In genomic region chr1:65311214-65311933, GRCm38 (mm10) we compare ENCODE assay signal across 9 mouse cellular contexts. TPM values are rescaled to one million over a fixed set of nuclear protein-coding genes. Genes with fewer than 3 reads are reported as not detected.
DNase-seq lines count a peak whose midpoint lies in the region; ATAC-seq and TF ChIP-seq lines count a peak whose summit lies in the region.
"Had no signal": no experiment of that assay in that cellular context is flagged by ENCODE, and none has a peak within 500 bp of the region (broad histone marks: within the 10 kb centered on the region; RNA-seq: fewer than 3 reads in every experiment).

No protein-coding gene starts in this region.

- under 1% methylated on average over 29 of the region's 29 CpGs for WGBS in lung, embryonic 16.5 days
- WGBS in hindbrain, embryonic 16.5 days = under 1% methylated on average over 29 of the region's 29 CpGs
- 1% methylated on average over 29 of the region's 29 CpGs for WGBS in olfactory bulb, adult 2 months

- no peak overlapping the region for H3K27ac ChIP-seq in lung, embryonic 16.5 days (ENCODE audit: low read length)
- no peak overlapping the region for H3K27ac ChIP-seq in hindbrain, embryonic 16.5 days (ENCODE audit: low read depth, low read length)
- H3K27ac ChIP-seq in olfactory bulb, adult 2 months (ENCODE audit: insufficient read depth, low read depth, low read length) = no peak overlapping the region

- no peak for TF ChIP-seq CTCF in olfactory bulb, adult 2 months (IDR thresholded peaks at IDR 0.05; ENCODE audit: insufficient read depth, low read depth, low read length)

- no peak for TF ChIP-seq POLR2A in olfactory bulb, adult 2 months (IDR thresholded peaks at IDR 0.05; ENCODE audit: insufficient read depth, low read depth, low read length)

- H3K4me2 ChIP-seq in lung, embryonic 16.5 days (ENCODE audit: low read depth, low read length) = peak overlapping the region; percentile 49
- H3K4me2 ChIP-seq in hindbrain, embryonic 16.5 days (ENCODE audit: low read length) = peak overlapping the region; percentile 89

- peak overlapping the region; percentile 31 for H3K4me3 ChIP-seq in lung, embryonic 16.5 days (ENCODE audit: low read length)
- H3K4me3 ChIP-seq in hindbrain, embryonic 16.5 days (ENCODE audit: low read length) = peak overlapping the region; percentile 43
- H3K4me3 ChIP-seq in olfactory bulb, adult 2 months (ENCODE audit: insufficient read depth, low read depth, low read length) = peak overlapping the region; percentile 34

- H3K9me3 ChIP-seq in lung, embryonic 16.5 days (ENCODE audit: control insufficient read depth, low read length) = no peaks in the 10 kb centered on the region
- H3K9me3 ChIP-seq in hindbrain, embryonic 16.5 days (ENCODE audit: control insufficient read depth, low read length) = no peaks in the 10 kb centered on the region

- no peaks in the 10 kb centered on the region for H3K36me3 ChIP-seq in lung, embryonic 16.5 days (ENCODE audit: control insufficient read depth, insufficient read depth, low read length)
- H3K36me3 ChIP-seq in hindbrain, embryonic 16.5 days (ENCODE audit: control insufficient read depth, insufficient read depth, low read length) = no peaks in the 10 kb centered on the region

- H3K27me3 ChIP-seq in lung, embryonic 16.5 days (ENCODE audit: control insufficient read depth, insufficient read depth, low read depth, low read length) = peaks cover 12% of the 10 kb centered on the region
- 0 out of 2 replicates have a peak, but pooled peaks cover 2% of the 10 kb centered on the region for H3K27me3 ChIP-seq in hindbrain, embryonic 16.5 days (replicated peaks; ENCODE audit: control insufficient read depth, insufficient read depth, low read length)

- no peak for ATAC-seq in lung, embryonic 16.5 days (ENCODE audit: low read depth)
- ATAC-seq in hindbrain, embryonic 16.5 days = peak; percentile 62; the same call in 1 of the 2 replicates
- ATAC-seq in megakaryocyte-erythroid progenitor cell, adult 5-6 weeks (replicated peaks; ENCODE audit: low FRiP score, low TSS enrichment, poor library complexity, severe bottlenecking) = no peak

- H3K9ac ChIP-seq in lung, embryonic 16.5 days (ENCODE audit: low read length) = no peak overlapping the region
- H3K9ac ChIP-seq in hindbrain, embryonic 16.5 days (ENCODE audit: low read depth, low read length) = peak overlapping the region; percentile 51

- H3K4me1 ChIP-seq in lung, embryonic 16.5 days (replicated peaks; ENCODE audit: control insufficient read depth, insufficient read depth, low read length) = no peaks in the 10 kb centered on the region
- peaks cover 7% of the 10 kb centered on the region for H3K4me1 ChIP-seq in hindbrain, embryonic 16.5 days (ENCODE audit: control insufficient read depth, insufficient read depth, low read depth, low read length)
- H3K4me1 ChIP-seq in olfactory bulb, adult 2 months (ENCODE audit: control insufficient read depth, insufficient read depth, low read length) = peaks cover 8% of the 10 kb centered on the region

- peak; percentile 7 for DNase-seq in adrenal gland, postnatal 10 days
- no peak for DNase-seq in adrenal gland, postnatal 14 days
- no peak for DNase-seq in lung, postnatal 14 days
- no peak for DNase-seq in gastrocnemius, postnatal 36 days

- intact Hi-C loops in gastrocnemius, postnatal 36 days (cut with DNase I) = no loop called here

RNA-seq across cellular contexts. Expression of gene Pth2r, which starts 29.5 kb away (rescaled TPM):
- total RNA-seq in adrenal gland, postnatal 10 days (2021) = not detected
- total RNA-seq in adrenal gland, postnatal 14 days (2021) = not detected in 2 replicates
- not detected in 2 replicates for polyA plus RNA-seq in lung, embryonic 16.5 days (2015; fragmentation: Nextera tagmentation; extraction: Ambion mirVana)
- polyA plus RNA-seq in hindbrain, embryonic 16.5 days (2015; fragmentation: Nextera tagmentation; extraction: Ambion mirVana) = 3.7 and 3.8 TPM in 2 replicates
- not detected in 2 replicates for polyA plus RNA-seq in olfactory bulb, adult 2 months (2012; ENCODE audit: insufficient read depth, insufficient read length, low replicate concordance, missing spikeins)
- not detected in 2 replicates for total RNA-seq in megakaryocyte-erythroid progenitor cell, adult 5-6 weeks (2014; fragmentation: Nextera tagmentation)
- not detected in 2 replicates for total RNA-seq in megakaryocyte-erythroid progenitor cell, adult 5-6 weeks (2017)
- total RNA-seq in gastrocnemius, postnatal 36 days (2021) = not detected
- total RNA-seq: common myeloid progenitor, adult 5-6 weeks had no signal
